Mouse (Mus musculus) testis, adult 2 months (tissue): ENCODE data around the gene Galns. TPM values are rescaled to one million over a fixed set of nuclear protein-coding genes. Genes with fewer than 3 reads are reported as not detected.

ENCODE experiments used
- H3K27ac ChIP-seq: fragments of 200-500 bp; 2 replicates; pipeline ENCODE4 v1.5.1; 2012; ENCODE audit warnings: low read depth, low read length; ENCODE audit not compliant: control insufficient read depth, insufficient read depth
- H3K27me3 ChIP-seq: fragments of 200-500 bp; 2 replicates; pipeline ENCODE4 v1.6.1; 2012; ENCODE audit warnings: mild to moderate bottlenecking, low read length, moderate library complexity; ENCODE audit not compliant: control insufficient read depth, insufficient read depth
- H3K36me3 ChIP-seq: fragments of 200-500 bp; 2 replicates; pipeline ENCODE4 v1.6.1; 2012; ENCODE audit warnings: mild to moderate bottlenecking, low read length; ENCODE audit not compliant: control insufficient read depth, insufficient read depth
- H3K4me1 ChIP-seq: fragments of 200-500 bp; 2 replicates; pipeline ENCODE4 v1.6.1; 2012; ENCODE audit warnings: low read length; ENCODE audit not compliant: control insufficient read depth, insufficient read depth
- H3K4me3 ChIP-seq: fragments of 200-500 bp; 2 replicates; pipeline ENCODE4 v1.5.1; 2012; ENCODE audit warnings: low read depth, mild to moderate bottlenecking, low read length, moderate library complexity, mixed read lengths; ENCODE audit not compliant: control insufficient read depth
- CTCF ChIP-seq: fragments of 200-500 bp; IDR thresholded peaks from 2 replicates; pipeline ENCODE4 v1.5.1; 2012; ENCODE audit warnings: low read depth, mild to moderate bottlenecking, inconsistent platforms, low read length, moderate library complexity; ENCODE audit not compliant: control insufficient read depth, insufficient read depth, insufficient replicate concordance
- POLR2A ChIP-seq: fragments of 200-500 bp; IDR thresholded peaks from 2 replicates; pipeline ENCODE4 v1.6.1; 2012; ENCODE audit warnings: low read depth, mild to moderate bottlenecking, inconsistent platforms, low read length, moderate library complexity; ENCODE audit not compliant: control insufficient read depth
- polyA plus RNA-seq: library from polyadenylated mRNA; depleted of rRNA; stranded (reverse); fragments of >200 nt; gene quantifications from 2 replicates; pipeline ENCODE4 v1.2.3, GENCODE M21; 2012

The Galns gene
- polyA plus RNA-seq, 1 experiment, result 5.9 TPM

GRCm38 (mm10) chr8:122618660-122619378, 7.6 kb upstream of the Galns start:
- H3K4me3 ChIP-seq, result no peak overlapping the region
- no peak overlapping the region for H3K27ac ChIP-seq
- no peaks in the 10 kb centered on the region for H3K4me1 ChIP-seq
- no peaks in the 10 kb centered on the region for H3K36me3 ChIP-seq
- no peak for TF ChIP-seq CTCF
- no peak for TF ChIP-seq POLR2A
- no peaks in the 10 kb centered on the region for H3K27me3 ChIP-seq

- no peak overlapping the region for H3K4me3 ChIP-seq
- H3K36me3 ChIP-seq, result no peaks in the 10 kb centered on the region
- H3K27me3 ChIP-seq, result no peaks in the 10 kb centered on the region
- TF ChIP-seq CTCF (peak; percentile 29; the same call in 1 of the 2 replicates), POLR2A (no peak)
- H3K27ac ChIP-seq, result no peak overlapping the region
- no peaks in the 10 kb centered on the region for H3K4me1 ChIP-seq
Measured at GRCm38 (mm10) chr8:122617947-122618546, 6.8 kb upstream of the Galns start.

GRCm38 (mm10) chr8:122616181-122616905, 5.1 kb upstream of the Galns start:
- TF ChIP-seq POLR2A (no peak), CTCF (no peak)
- Histone ChIP-seq H3K4me3 (no peak overlapping the region; the same call in 1 of the 2 replicates), H3K27ac (no peak overlapping the region), H3K36me3 (no peaks in the 10 kb centered on the region), H3K27me3 (no peaks in the 10 kb centered on the region), H3K4me1 (peaks cover 4% of the 10 kb centered on the region; the same call in 1 of the 2 replicates)

GRCm38 (mm10) chr8:122610612-122611277, 518 bp downstream of the Galns start:
- Histone ChIP-seq H3K27me3 (no peaks in the 10 kb centered on the region), H3K4me1 (peaks cover 9% of the 10 kb centered on the region), H3K27ac (peak overlapping the region; percentile 64; the same call in 1 of the 2 replicates), H3K4me3 (peak overlapping the region; percentile 96), H3K36me3 (no peaks in the 10 kb centered on the region)
- no peak for TF ChIP-seq CTCF
- TF ChIP-seq POLR2A, result no peak

- Histone ChIP-seq H3K27ac (no peak overlapping the region), H3K4me1 (peaks cover 9% of the 10 kb centered on the region), H3K4me3 (no peak overlapping the region), H3K27me3 (no peaks in the 10 kb centered on the region), H3K36me3 (no peaks in the 10 kb centered on the region)
- no peak for TF ChIP-seq POLR2A
- TF ChIP-seq CTCF, result no peak
Measured at GRCm38 (mm10) chr8:122610209-122610608, 1.1 kb downstream of the Galns start.

GRCm38 (mm10) chr8:122606810-122607209, 4.5 kb downstream of the Galns start:
- H3K4me3 ChIP-seq, result no peak overlapping the region
- TF ChIP-seq CTCF (no peak), POLR2A (no peak)

More at GRCm38 (mm10) chr8:122606810-122607209, 4.5 kb downstream of the Galns start:
- Histone ChIP-seq H3K4me1 (peaks cover 5% of the 10 kb centered on the region), H3K27ac (no peak overlapping the region), H3K36me3 (no peaks in the 10 kb centered on the region), H3K27me3 (no peaks in the 10 kb centered on the region)
